Mouse (Mus musculus) midbrain, embryonic 13.5 days (tissue): ENCODE results near the gene Pla2g16. TPM values are rescaled to one million over a fixed set of nuclear protein-coding genes. Genes with fewer than 3 reads are reported as not detected.

Source experiments
- ATAC-seq: fragments of 200-750 bp; cut with Nextera tagmentation; 2 replicates; pipeline ENCODE4 v1.8.0; 2017; ENCODE audit warnings: mild to moderate bottlenecking, moderate TSS enrichment, moderate library complexity
- H3K27ac ChIP-seq: fragments of 300-500 bp; sonication (generic); 2 replicates; pipeline ENCODE4 v1.5.1; 2015; ENCODE audit warnings: inconsistent platforms, mild to moderate bottlenecking, moderate library complexity
- H3K27me3 ChIP-seq: fragments of 300-500 bp; sonication (generic); 2 replicates; pipeline ENCODE4 v1.6.1; 2015; ENCODE audit warnings: mild to moderate bottlenecking, inconsistent platforms
- H3K36me3 ChIP-seq: fragments of 300-500 bp; sonication (generic); 2 replicates; pipeline ENCODE4 v1.6.1; 2015; ENCODE audit warnings: mild to moderate bottlenecking, inconsistent platforms
- H3K4me1 ChIP-seq: fragments of 300-500 bp; sonication (generic); replicated peaks from 2 replicates; pipeline ENCODE4 v1.6.1; 2015; ENCODE audit warnings: inconsistent platforms
- H3K4me2 ChIP-seq: fragments of 300-500 bp; sonication (generic); replicated peaks from 2 replicates; pipeline ENCODE4 v1.6.1; 2015; ENCODE audit warnings: moderate library complexity, mild to moderate bottlenecking, inconsistent platforms
- H3K4me3 ChIP-seq: fragments of 300-500 bp; sonication (generic); replicated peaks from 2 replicates; pipeline ENCODE4 v1.5.1; 2015; ENCODE audit warnings: mild to moderate bottlenecking, inconsistent platforms
- H3K9ac ChIP-seq: fragments of 300-500 bp; sonication (generic); replicated peaks from 2 replicates; pipeline ENCODE4 v1.6.1; 2015; ENCODE audit warnings: mild to moderate bottlenecking, inconsistent platforms
- H3K9me3 ChIP-seq: fragments of 300-500 bp; sonication (generic); 2 replicates; pipeline ENCODE4 v1.6.1; 2016; ENCODE audit warnings: mild to moderate bottlenecking, inconsistent platforms
- WGBS: fragments of 180-500 bp; shearing (Covaris S2); methylation state at CpG from one replicate; pipeline ENCODE4 v1.1.7; 2015; 5-methylcytosine and 5-hydroxymethylcytosine counted together
- polyA plus RNA-seq: library from polyadenylated mRNA; unstranded; fragments of >200 nt; fragmentation: Nextera tagmentation; extraction: Ambion mirVana; gene quantifications from 2 replicates; pipeline ENCODE4 v1.2.1, GENCODE M21; 2015

The Pla2g16 gene
- polyA plus RNA-seq, 1 experiment from 2014 or later = 2.6 TPM

DNA sequence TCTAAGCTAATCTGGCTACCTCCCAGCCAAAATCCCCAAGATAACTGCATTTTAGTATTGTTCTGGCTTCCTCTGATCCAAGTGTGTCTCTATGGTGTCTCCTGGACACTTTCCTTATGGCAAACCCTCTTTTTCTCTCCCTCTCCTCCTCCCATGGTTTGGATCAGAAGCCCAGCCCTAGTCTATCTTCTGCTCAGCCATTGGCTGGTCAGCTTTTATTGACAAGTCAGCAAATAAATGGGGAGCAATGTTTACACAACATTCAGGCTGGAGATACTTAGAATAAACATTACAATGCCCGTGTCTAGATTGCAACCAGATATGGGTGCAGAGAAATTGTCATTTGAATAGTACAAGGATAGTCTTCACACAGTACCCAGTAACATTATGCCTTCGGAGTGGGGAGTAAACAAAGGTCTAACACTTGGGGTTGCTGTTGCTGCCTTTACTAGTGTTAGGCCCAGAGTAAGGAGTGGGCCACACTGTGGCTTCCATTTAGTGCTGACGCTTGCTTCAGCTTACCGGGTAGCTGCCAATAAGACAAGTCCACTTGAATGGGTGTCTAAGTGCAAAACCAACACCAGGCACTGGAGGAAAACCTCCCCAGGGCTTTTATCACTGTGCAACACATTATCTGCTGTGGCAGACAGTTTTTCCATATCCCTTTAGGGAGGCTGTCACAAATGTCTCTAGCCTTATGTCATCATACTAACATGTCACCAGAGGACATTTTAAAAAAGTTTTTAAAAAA, 5.5 kb upstream of the Pla2g16 start:
- 69% methylated on average over 4 of the region's 4 CpGs for WGBS
- H3K4me3 ChIP-seq = no peak overlapping the region
- no peak for ATAC-seq

DNA sequence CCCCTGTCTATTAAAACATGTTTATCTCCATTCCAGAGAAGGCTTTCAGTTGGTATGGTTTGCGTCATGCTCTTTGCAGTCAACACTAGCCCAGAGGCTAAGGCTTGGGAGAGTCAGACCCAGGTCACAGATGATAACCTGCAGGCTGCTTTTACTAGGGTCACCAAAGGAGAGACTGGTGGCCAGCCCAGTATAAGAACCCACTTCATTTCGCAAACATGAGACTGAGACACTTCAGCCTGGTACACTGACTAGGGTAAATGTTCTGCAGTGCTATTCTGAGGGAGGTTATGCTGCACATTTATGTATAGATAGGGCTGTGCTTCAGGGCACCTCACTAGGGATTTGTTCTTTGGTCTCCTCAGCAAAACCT, 5.0 kb upstream of the Pla2g16 start:
- H3K4me2 ChIP-seq = no peak overlapping the region
- H3K9ac ChIP-seq = no peak overlapping the region
- H3K4me3 ChIP-seq = no peak overlapping the region
- H3K27me3 ChIP-seq = no peaks in the 10 kb centered on the region
- no peaks in the 10 kb centered on the region for H3K9me3 ChIP-seq
- H3K4me1 ChIP-seq = peaks cover 2% of the 10 kb centered on the region
- H3K36me3 ChIP-seq = no peaks in the 10 kb centered on the region
- no peak for ATAC-seq
- no peak overlapping the region for H3K27ac ChIP-seq
- WGBS = 85% methylated on average over 2 of the region's 2 CpGs

More for the DNA sequence above, 5.5 kb upstream of the Pla2g16 start:
- H3K4me1 ChIP-seq = no peaks in the 10 kb centered on the region
- no peaks in the 10 kb centered on the region for H3K27me3 ChIP-seq
- no peak overlapping the region for H3K9ac ChIP-seq
- no peak overlapping the region for H3K4me2 ChIP-seq
- H3K9me3 ChIP-seq = no peaks in the 10 kb centered on the region
- H3K27ac ChIP-seq = no peak overlapping the region
- H3K36me3 ChIP-seq = no peaks in the 10 kb centered on the region

- ATAC-seq = no peak
- H3K27me3 ChIP-seq = peaks cover 11% of the 10 kb centered on the region
- no peak overlapping the region for H3K4me2 ChIP-seq
- H3K9me3 ChIP-seq = no peaks in the 10 kb centered on the region
- peaks cover 12% of the 10 kb centered on the region for H3K4me1 ChIP-seq
- no peak overlapping the region for H3K4me3 ChIP-seq
- no peaks in the 10 kb centered on the region for H3K36me3 ChIP-seq
- no peak overlapping the region for H3K27ac ChIP-seq
- H3K9ac ChIP-seq = no peak overlapping the region
Observed at GRCm38 (mm10) chr19:7553441-7553840, 3.8 kb upstream of the Pla2g16 start.

DNA sequence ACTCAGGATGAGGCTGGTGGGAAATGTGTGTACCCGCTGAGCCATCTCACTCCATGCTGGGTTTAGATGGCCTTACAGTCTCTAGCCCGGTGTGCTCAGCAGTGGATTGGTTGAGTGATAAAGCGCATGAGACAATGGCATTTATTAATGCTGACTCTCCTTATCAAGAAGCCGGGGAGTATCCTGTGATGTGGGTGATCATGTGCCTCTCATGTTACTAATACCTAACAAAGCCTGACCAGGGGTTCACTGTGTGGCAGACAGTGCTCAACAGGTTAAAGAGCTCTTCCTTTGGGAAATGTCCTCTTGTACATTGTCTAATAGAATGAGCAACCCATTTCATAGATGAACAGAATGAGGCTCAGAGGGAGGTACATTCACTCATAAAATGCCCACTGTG, 2.4 kb upstream of the Pla2g16 start:
- H3K36me3 ChIP-seq = no peaks in the 10 kb centered on the region
- WGBS = 71% methylated on average over 4 of the region's 4 CpGs

GRCm38 (mm10) chr19:7556641-7557040, 618 bp upstream of the Pla2g16 start:
- H3K9me3 ChIP-seq = no peaks in the 10 kb centered on the region
- peaks cover 12% of the 10 kb centered on the region for H3K4me1 ChIP-seq
- no peak overlapping the region for H3K9ac ChIP-seq
- no peak overlapping the region for H3K4me2 ChIP-seq
- H3K27ac ChIP-seq = no peak overlapping the region
- no peak for ATAC-seq
- 96% methylated on average over 1 of the region's 1 CpGs for WGBS
- no peak overlapping the region for H3K4me3 ChIP-seq
- H3K27me3 ChIP-seq = peaks cover 12% of the 10 kb centered on the region
- no peaks in the 10 kb centered on the region for H3K36me3 ChIP-seq

More for the DNA sequence above, 2.4 kb upstream of the Pla2g16 start:
- Histone ChIP-seq H3K4me2 (no peak overlapping the region), H3K27me3 (peaks cover 12% of the 10 kb centered on the region), H3K4me1 (peaks cover 12% of the 10 kb centered on the region), H3K9me3 (no peaks in the 10 kb centered on the region), H3K4me3 (no peak overlapping the region), H3K27ac (no peak overlapping the region), H3K9ac (no peak overlapping the region)
- ATAC-seq = no peak

GRCm38 (mm10) chr19:7557844-7558243, 585 bp downstream of the Pla2g16 start:
- Histone ChIP-seq H3K4me1 (peaks cover 12% of the 10 kb centered on the region), H3K36me3 (no peaks in the 10 kb centered on the region), H3K9me3 (no peaks in the 10 kb centered on the region), H3K4me2 (peak overlapping the region; percentile 58), H3K27me3 (peaks cover 12% of the 10 kb centered on the region), H3K4me3 (peak overlapping the region; percentile 32), H3K27ac (no peak overlapping the region), H3K9ac (no peak overlapping the region)
- no peak for ATAC-seq
- WGBS = 5% methylated on average over 4 of the region's 4 CpGs

GRCm38 (mm10) chr19:7558675-7559074, 1.4 kb downstream of the Pla2g16 start:
- Histone ChIP-seq H3K4me1 (peaks cover 12% of the 10 kb centered on the region), H3K9me3 (no peaks in the 10 kb centered on the region), H3K4me3 (no peak overlapping the region), H3K9ac (no peak overlapping the region), H3K27me3 (peaks cover 12% of the 10 kb centered on the region), H3K36me3 (no peaks in the 10 kb centered on the region), H3K4me2 (no peak overlapping the region), H3K27ac (no peak overlapping the region)
- WGBS = 83% methylated on average over 4 of the region's 4 CpGs
- no peak for ATAC-seq

- H3K27me3 ChIP-seq = peaks cover 12% of the 10 kb centered on the region
- H3K4me1 ChIP-seq = peaks cover 12% of the 10 kb centered on the region
- ATAC-seq = no peak
- H3K9me3 ChIP-seq = no peaks in the 10 kb centered on the region
- WGBS = 82% methylated on average over 4 of the region's 4 CpGs
- H3K4me2 ChIP-seq = no peak overlapping the region
- no peak overlapping the region for H3K27ac ChIP-seq
- H3K9ac ChIP-seq = no peak overlapping the region
- no peak overlapping the region for H3K4me3 ChIP-seq
- H3K36me3 ChIP-seq = no peaks in the 10 kb centered on the region
Observed at GRCm38 (mm10) chr19:7559986-7560385, 2.7 kb downstream of the Pla2g16 start.

- peaks cover 12% of the 10 kb centered on the region for H3K27me3 ChIP-seq
- no peak for ATAC-seq
- H3K4me3 ChIP-seq = no peak overlapping the region
- peaks cover 12% of the 10 kb centered on the region for H3K4me1 ChIP-seq
- H3K27ac ChIP-seq = no peak overlapping the region
- H3K9ac ChIP-seq = no peak overlapping the region
- no peaks in the 10 kb centered on the region for H3K9me3 ChIP-seq
- WGBS = 85% methylated on average over 3 of the region's 3 CpGs
- H3K4me2 ChIP-seq = no peak overlapping the region
- H3K36me3 ChIP-seq = no peaks in the 10 kb centered on the region
Observed at GRCm38 (mm10) chr19:7561456-7561855, 4.2 kb downstream of the Pla2g16 start.

DNA sequence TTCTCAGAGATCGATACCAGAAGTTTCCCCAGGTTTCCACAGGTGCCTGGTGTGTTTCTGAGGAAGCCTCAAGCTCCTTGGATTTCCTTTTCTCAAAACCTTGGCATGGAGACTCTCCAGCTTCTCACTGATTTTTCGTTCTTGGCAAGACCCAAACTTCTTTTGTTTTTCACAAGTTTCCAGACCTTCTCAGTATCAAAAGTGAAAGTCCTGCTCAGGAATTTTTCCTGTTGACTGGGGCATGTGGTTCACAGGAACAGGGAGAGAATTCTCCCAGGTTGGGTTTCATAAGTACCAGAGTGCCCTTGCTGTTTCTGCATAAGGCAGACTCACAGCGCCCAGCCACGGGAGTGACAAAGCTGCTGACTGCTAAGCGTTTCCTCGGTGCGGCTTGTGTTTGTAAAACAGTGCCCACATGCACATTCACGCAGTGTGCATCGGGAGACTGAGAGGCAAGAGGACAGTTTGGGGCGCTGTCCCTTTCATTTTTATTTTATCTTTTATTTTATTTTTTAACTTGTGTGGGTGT, 5.4 kb downstream of the Pla2g16 start:
- H3K4me3 ChIP-seq = no peak overlapping the region
- H3K4me1 ChIP-seq = peaks cover 6% of the 10 kb centered on the region
- 81% methylated on average over 10 of the region's 10 CpGs for WGBS
- no peaks in the 10 kb centered on the region for H3K9me3 ChIP-seq
- H3K27ac ChIP-seq = no peak overlapping the region
- peaks cover 9% of the 10 kb centered on the region for H3K27me3 ChIP-seq
- H3K9ac ChIP-seq = no peak overlapping the region
- H3K36me3 ChIP-seq = no peaks in the 10 kb centered on the region
- no peak overlapping the region for H3K4me2 ChIP-seq
- ATAC-seq = no peak

GRCm38 (mm10) chr19:7563676-7564075, 6.4 kb downstream of the Pla2g16 start:
- Histone ChIP-seq H3K4me3 (no peak overlapping the region), H3K27me3 (no peaks in the 10 kb centered on the region), H3K9me3 (no peaks in the 10 kb centered on the region), H3K27ac (no peak overlapping the region), H3K4me1 (no peaks in the 10 kb centered on the region), H3K4me2 (no peak overlapping the region), H3K9ac (no peak overlapping the region), H3K36me3 (no peaks in the 10 kb centered on the region)
- 90% methylated on average over 2 of the region's 2 CpGs for WGBS
- ATAC-seq = no peak

DNA sequence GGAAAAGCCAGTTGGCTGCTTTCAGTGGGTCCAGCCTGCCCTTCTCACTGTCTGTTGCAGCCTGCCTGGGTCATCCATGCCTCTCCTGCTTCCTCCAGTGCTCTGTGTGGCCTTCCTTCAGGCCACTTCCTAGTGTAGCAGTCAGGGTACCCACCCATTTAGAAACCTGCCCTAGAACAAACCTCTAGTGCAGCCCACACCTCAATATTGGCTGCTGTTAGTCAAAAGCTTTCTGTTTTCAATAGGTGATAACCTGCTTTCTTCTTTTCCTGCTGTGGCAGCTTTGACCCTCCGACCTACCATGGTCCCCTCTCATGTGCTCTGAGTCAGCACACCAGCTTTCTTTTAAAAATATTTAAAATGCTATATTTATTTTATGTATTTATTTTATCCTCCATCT, 7.2 kb downstream of the Pla2g16 start:
- ATAC-seq = no peak
- Histone ChIP-seq H3K36me3 (no peaks in the 10 kb centered on the region), H3K27me3 (no peaks in the 10 kb centered on the region), H3K4me1 (no peaks in the 10 kb centered on the region), H3K4me2 (no peak overlapping the region), H3K27ac (no peak overlapping the region), H3K4me3 (no peak overlapping the region), H3K9ac (no peak overlapping the region), H3K9me3 (no peaks in the 10 kb centered on the region)
- 86% methylated on average over 1 of the region's 1 CpGs for WGBS

DNA sequence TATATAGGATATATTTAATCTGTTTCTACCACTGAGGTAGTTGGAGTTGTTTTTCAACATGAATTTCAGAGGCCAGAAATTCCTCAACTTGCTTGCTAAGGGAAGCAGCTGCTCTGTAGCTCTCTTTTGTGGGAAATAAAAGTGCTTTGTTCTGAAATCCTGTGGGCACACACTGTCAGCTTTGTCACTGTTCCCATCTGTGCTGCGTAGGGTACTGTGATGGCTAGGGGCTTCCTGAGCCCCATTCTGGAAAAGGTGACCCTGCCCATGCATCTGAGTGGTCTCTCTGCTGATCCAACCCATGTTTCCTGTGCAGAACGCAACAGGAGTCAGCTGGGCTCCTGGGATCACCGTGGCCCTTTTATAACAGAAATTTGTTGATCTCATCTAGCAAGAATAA, 9.6 kb downstream of the Pla2g16 start:
- ATAC-seq = no peak
- Histone ChIP-seq H3K4me1 (no peaks in the 10 kb centered on the region), H3K27me3 (no peaks in the 10 kb centered on the region), H3K27ac (no peak overlapping the region), H3K9me3 (no peaks in the 10 kb centered on the region), H3K9ac (no peak overlapping the region), H3K4me2 (no peak overlapping the region), H3K4me3 (no peak overlapping the region), H3K36me3 (no peaks in the 10 kb centered on the region)
- 63% methylated on average over 3 of the region's 3 CpGs for WGBS
